Mouse (Mus musculus) MEL (cell line): Measurements from ENCODE around the gene Elmsan1. TPM values are rescaled to one million over a fixed set of nuclear protein-coding genes. Genes with fewer than 3 reads are reported as not detected.

Experiments
- DNase-seq: peaks from one replicate; pipeline ENCODE4 v3.0.0; 2011; ENCODE audit warnings: low read depth, low spot score
- H3K27ac ChIP-seq: 2 replicates; pipeline ENCODE4 v1.5.1; 2012; ENCODE audit warnings: low read depth, mild to moderate bottlenecking, control low read depth, low read length, moderate library complexity; ENCODE audit not compliant: control insufficient read depth
- H3K27me3 ChIP-seq, 2 experiments: fragments of 150-350 bp in 1 of 2; sonication (generic) in 1 of 2; 2 replicates each; pipeline ENCODE4 v1.6.1; 2012; ENCODE audit warnings: low read length in 2 of 2, mild to moderate bottlenecking in 2 of 2, improper control_type of control experiment in 1 of 2, moderate library complexity in 1 of 2; ENCODE audit not compliant: insufficient read depth in 2 of 2, control insufficient read depth in 1 of 2
- H3K36me3 ChIP-seq, 2 experiments: 2 replicates each; pipeline ENCODE4 v1.6.1; 2012 to 2014; ENCODE audit warnings: low read length in 2 of 2, improper control_type of control experiment in 1 of 2, inconsistent platforms in 1 of 2, mild to moderate bottlenecking in 1 of 2; ENCODE audit not compliant: insufficient read depth in 2 of 2, control insufficient read depth in 1 of 2
- H3K4me1 ChIP-seq, 2 experiments: fragments of 150-350 bp in 1 of 2; sonication (generic) in 1 of 2; 2 replicates each; pipeline ENCODE4 v1.6.1; 2012; ENCODE audit warnings: low read length in 2 of 2, improper control_type of control experiment in 1 of 2, mild to moderate bottlenecking in 1 of 2; ENCODE audit not compliant: insufficient read depth in 2 of 2, control insufficient read depth in 1 of 2
- H3K4me3 ChIP-seq, 2 experiments: fragments of 150-350 bp in 1 of 2; sonication (generic) in 1 of 2; 2 replicates each; pipeline ENCODE4 v1.5.1; 2012; ENCODE audit warnings: low read depth in 2 of 2, low read length in 2 of 2, mild to moderate bottlenecking in 2 of 2, moderate library complexity in 2 of 2, control low read depth in 1 of 2, improper control_type of control experiment in 1 of 2; ENCODE audit not compliant: control insufficient read depth in 1 of 2, insufficient read depth in 1 of 2
- H3K79me2 ChIP-seq: 2 replicates; pipeline ENCODE4 v1.6.1; 2012; ENCODE audit warnings: mild to moderate bottlenecking, low read length, moderate library complexity; ENCODE audit not compliant: control insufficient read depth, poor library complexity, insufficient read depth
- H3K9ac ChIP-seq: 2 replicates; pipeline ENCODE4 v1.6.1; 2012; ENCODE audit warnings: low read depth, mild to moderate bottlenecking, control low read depth, low read length, moderate library complexity; ENCODE audit not compliant: control insufficient read depth, poor library complexity, severe bottlenecking
- H3K9me3 ChIP-seq: fragments of 150-350 bp; sonication (generic); replicated peaks from 2 replicates; pipeline ENCODE4 v1.6.1; 2012; ENCODE audit warnings: mild to moderate bottlenecking, low read length, improper control_type of control experiment, moderate library complexity; ENCODE audit not compliant: insufficient read depth
- CHD1 ChIP-seq: IDR thresholded peaks from 2 replicates; pipeline ENCODE4 v1.6.1; 2012; ENCODE audit warnings: low read depth, mild to moderate bottlenecking, inconsistent platforms, low read length, improper control_type of control experiment
- ELF1 ChIP-seq: IDR thresholded peaks from 2 replicates; pipeline ENCODE4 v1.6.1; 2014; ENCODE audit warnings: low read depth, mild to moderate bottlenecking, inconsistent platforms, low read length, improper control_type of control experiment, moderate library complexity
- GATA1 ChIP-seq: IDR thresholded peaks from 2 replicates; pipeline ENCODE4 v1.6.1; 2011; ENCODE audit warnings: low read depth, low read length, improper control_type of control experiment
- JUND ChIP-seq: IDR thresholded peaks from 2 replicates; pipeline ENCODE4 v1.6.1; 2011; ENCODE audit warnings: low read depth, mild to moderate bottlenecking, improper control_type of control experiment, low read length
- KAT2A ChIP-seq: conservative IDR thresholded peaks from 2 replicates; pipeline ENCODE4 v1.6.1; 2012; ENCODE audit warnings: low read depth, low read length, improper control_type of control experiment, inconsistent platforms
- MAFK ChIP-seq: IDR thresholded peaks from 2 replicates; pipeline ENCODE4 v1.6.1; 2011; ENCODE audit warnings: low read depth, mild to moderate bottlenecking, low read length, improper control_type of control experiment, borderline replicate concordance
- MAX ChIP-seq: IDR thresholded peaks from 2 replicates; pipeline ENCODE4 v1.6.1; 2011; ENCODE audit warnings: low read length, improper control_type of control experiment
- NRF1 ChIP-seq: IDR thresholded peaks from 2 replicates; pipeline ENCODE4 v1.6.1; 2014; ENCODE audit warnings: low read depth, mild to moderate bottlenecking, inconsistent platforms, low read length, improper control_type of control experiment, moderate library complexity; ENCODE audit not compliant: poor library complexity, insufficient read depth, severe bottlenecking
- POLR2A ChIP-seq, 2 experiments: IDR thresholded peaks; 2 replicates each; pipeline ENCODE4 v1.6.1; 2011 to 2012; ENCODE audit warnings: low read length in 2 of 2, mild to moderate bottlenecking in 2 of 2, control low read depth in 1 of 2, improper control_type of control experiment in 1 of 2, low read depth in 1 of 2, moderate library complexity in 1 of 2; ENCODE audit not compliant: control insufficient read depth in 1 of 2, insufficient read depth in 1 of 2, poor library complexity in 1 of 2
- POLR2AphosphoS5 ChIP-seq: IDR thresholded peaks from 2 replicates; pipeline ENCODE4 v1.6.1; 2012; ENCODE audit warnings: low read depth, borderline replicate concordance, mild to moderate bottlenecking, inconsistent platforms, low read length, moderate library complexity, mixed read lengths
- RAD21 ChIP-seq: IDR thresholded peaks from 2 replicates; pipeline ENCODE4 v1.6.1; 2011; ENCODE audit warnings: mild to moderate bottlenecking, low read depth, low read length, improper control_type of control experiment
- ZC3H11A ChIP-seq: IDR thresholded peaks from 2 replicates; pipeline ENCODE4 v1.6.1; 2012; ENCODE audit warnings: low read depth, mild to moderate bottlenecking, inconsistent platforms, low read length, improper control_type of control experiment
- ZMIZ1 ChIP-seq: IDR thresholded peaks from 2 replicates; pipeline ENCODE4 v1.6.1; 2012; ENCODE audit warnings: low read depth, mild to moderate bottlenecking, inconsistent platforms, low read length, improper control_type of control experiment, moderate library complexity
- ZNF384 ChIP-seq: IDR thresholded peaks from 2 replicates; pipeline ENCODE4 v1.6.1; 2012; ENCODE audit warnings: low read depth, mild to moderate bottlenecking, inconsistent platforms, low read length, improper control_type of control experiment
- polyA plus RNA-seq, 2 experiments: library from polyadenylated mRNA; stranded (reverse) in 1 of 2; unstranded in 1 of 2; fragments of >175 nt in 1 of 2; fragments of >200 nt in 1 of 2; gene quantifications; 2 replicates each; pipeline versions ENCODE4 v1.2.1 to v1.2.4; 2012; ENCODE audit warnings: low replicate concordance in 2 of 2, low read depth in 1 of 2; ENCODE audit not compliant: insufficient read length in 2 of 2, insufficient read depth in 1 of 2, missing spikeins in 1 of 2
- total RNA-seq: library from RNA; depleted of rRNA; stranded (reverse); fragments of 300-350 nt; gene quantifications from 2 replicates; pipeline ENCODE4 v1.2.3, GENCODE M21; 2012

The Elmsan1 gene
- total and polyA plus RNA-seq, 3 experiments = 7.7 to 25.3 TPM; not detected in 1

DNA sequence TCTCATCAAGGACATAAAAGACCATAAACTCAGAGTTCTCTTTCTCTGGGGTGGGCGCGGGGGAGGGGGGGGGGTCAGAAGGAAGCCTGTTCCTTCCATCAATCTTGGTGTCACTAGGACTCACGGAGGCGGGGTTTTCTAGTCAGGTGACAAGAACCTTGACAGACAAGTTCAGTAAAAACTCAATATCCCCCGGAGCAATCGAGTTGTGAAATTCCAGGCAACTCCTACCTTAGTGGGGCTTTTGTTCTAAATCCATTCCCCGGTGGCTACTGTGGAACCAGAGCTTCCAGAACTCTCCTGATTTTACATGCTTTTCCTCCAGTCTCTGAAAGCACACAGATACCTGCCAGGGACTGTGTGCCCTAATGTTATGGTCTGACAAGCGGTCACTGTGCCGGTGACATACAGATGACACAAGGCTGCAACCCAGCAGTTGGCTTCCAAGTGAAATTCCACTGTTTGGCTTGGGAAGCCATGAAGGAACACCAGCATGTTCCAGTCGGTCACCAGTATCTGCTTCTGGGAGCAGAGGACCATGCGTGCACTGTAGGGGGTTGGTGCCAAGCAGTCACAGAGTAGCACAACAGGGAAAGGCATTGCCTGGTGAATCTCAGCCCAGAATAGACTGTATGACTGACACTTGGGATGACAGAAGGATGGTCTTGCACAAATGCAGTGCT is 2.8 kb downstream of the Elmsan1 start:
- no peaks in the 10 kb centered on the region for H3K9me3 ChIP-seq
- DNase-seq = no peak
- no peaks in the 10 kb centered on the region for H3K27me3 ChIP-seq
- H3K9ac ChIP-seq = no peak overlapping the region
- H3K27ac ChIP-seq = no peak overlapping the region
- H3K79me2 ChIP-seq = peaks cover 38% of the 10 kb centered on the region
- peaks cover 2 to 10% of the 10 kb centered on the region in 2 experiments; a peak in 3 of 4 replicates for H3K4me1 ChIP-seq
- no peak overlapping the region for H3K4me3 ChIP-seq
- TF ChIP-seq GATA1 = no peak
- no peak for TF ChIP-seq JUND
- no peak for TF ChIP-seq POLR2A (IDR thresholded peaks at IDR 0.05; ENCODE audit: control insufficient read depth in 1 of 2, insufficient read depth in 1 of 2, low read depth in 1 of 2, low read length in 2 of 2, poor library complexity in 1 of 2)
- no peak for TF ChIP-seq ZNF384
- peaks cover 0 to 4% of the 10 kb centered on the region in 2 experiments; a peak in 3 of 4 replicates for H3K36me3 ChIP-seq

DNA sequence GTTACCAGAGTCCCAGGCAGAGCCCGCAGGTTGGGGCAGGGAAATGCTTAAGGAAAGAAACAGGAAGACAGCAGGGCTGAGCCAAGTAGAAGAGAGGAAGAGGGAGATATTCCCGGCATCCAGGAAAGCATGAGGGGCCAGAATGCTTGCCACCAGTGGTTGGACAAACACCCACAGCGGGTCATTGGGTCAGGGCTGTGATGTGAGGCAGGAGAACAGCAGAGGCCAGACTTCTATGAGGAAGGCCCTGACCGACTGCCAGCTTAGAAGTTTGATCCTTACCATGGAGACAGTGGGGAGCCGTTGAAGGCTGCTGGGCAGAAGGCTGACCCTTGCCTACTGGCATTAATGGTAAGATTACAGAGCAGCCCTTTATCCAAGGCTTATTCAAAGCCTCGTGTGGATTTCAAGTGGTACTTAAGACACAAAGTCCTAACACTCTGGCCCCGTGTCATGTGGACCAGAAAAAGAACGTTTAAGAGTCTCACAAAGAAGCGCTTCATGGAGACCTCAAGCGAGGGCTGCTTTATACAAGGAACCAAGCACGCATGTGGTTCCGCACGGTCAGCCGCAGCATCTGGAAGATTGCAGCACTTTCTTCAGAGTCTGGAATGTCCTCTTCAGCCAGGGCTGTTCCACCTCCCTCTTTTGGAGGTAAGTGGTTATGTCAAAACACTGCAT is 4.0 kb downstream of the Elmsan1 start:
- H3K27me3 ChIP-seq = no peaks in the 10 kb centered on the region
- no peak overlapping the region for H3K27ac ChIP-seq
- H3K36me3 ChIP-seq = peaks cover 0 to 4% of the 10 kb centered on the region in 2 experiments; a peak in 3 of 4 replicates
- DNase-seq = no peak
- no peak overlapping the region for H3K4me3 ChIP-seq
- peaks cover 39% of the 10 kb centered on the region for H3K79me2 ChIP-seq
- no peak overlapping the region for H3K9ac ChIP-seq
- H3K4me1 ChIP-seq = peaks cover 2 to 7% of the 10 kb centered on the region in 2 experiments; a peak in 3 of 4 replicates
- H3K9me3 ChIP-seq = no peaks in the 10 kb centered on the region
- TF ChIP-seq MAFK (no peak), NRF1 (no peak), ZC3H11A (no peak), KAT2A (no peak), POLR2AphosphoS5 (no peak), ELF1 (no peak), MAX (no peak), CHD1 (no peak), ZMIZ1 (no peak), RAD21 (no peak)
- TF ChIP-seq, all 39 proteins: peak for 0
